Mouse (Mus musculus): Measurements from ENCODE around the gene Hmgcr. TPM values are rescaled to one million over a fixed set of nuclear protein-coding genes. Genes with fewer than 3 reads are reported as not detected.

Hmgcr gene
- 100 to 1,000 TPM; 268 to 334 TPM for total RNA-seq (2021)
- long read RNA-seq, full-length matches to known transcripts, result 96 of 199 reads
- long read RNA-seq, partial matches to known transcripts, result 16 of 199 reads
- long read RNA-seq, other reads (novel, unspliced or antisense), result 87 of 199 reads

GRCm38 (mm10) chr13:96670406-96671077 lies at the start of gene Hmgcr:
Gene Hmgcr (minus strand): TSS chr13:96670936.
- DNase-seq (ENCODE audit: low spot score in 2 of 2), result peak; percentile 98 to 99

- no peak for DNase-seq (ENCODE audit: low spot score in 2 of 2)
Observed at GRCm38 (mm10) chr13:96720003-96720402, 49.3 kb upstream of the Hmgcr start.

GRCm38 (mm10) chr13:96717821-96718220 lies 47.1 kb upstream of the Hmgcr start:
- DNase-seq (ENCODE audit: low spot score in 2 of 2), result no peak

- no peak for DNase-seq (ENCODE audit: low spot score in 2 of 2)
Observed at GRCm38 (mm10) chr13:96716311-96716710, 45.6 kb upstream of the Hmgcr start.

GRCm38 (mm10) chr13:96709269-96710233 lies 38.8 kb upstream of the Hmgcr start:
- peak in 1 of 2 experiments; percentile 16 for DNase-seq (ENCODE audit: low spot score in 2 of 2)

- no peak for DNase-seq (ENCODE audit: low spot score in 2 of 2)
Observed at GRCm38 (mm10) chr13:96702567-96703278, 32.0 kb upstream of the Hmgcr start.

GRCm38 (mm10) chr13:96697805-96698586 lies 27.3 kb upstream of the Hmgcr start:
- DNase-seq (ENCODE audit: low spot score in 2 of 2), result no peak

GRCm38 (mm10) chr13:96695428-96695827 lies 24.7 kb upstream of the Hmgcr start:
- DNase-seq (ENCODE audit: low spot score in 2 of 2), result no peak

- no peak for DNase-seq (ENCODE audit: low spot score in 2 of 2)
Observed at GRCm38 (mm10) chr13:96689901-96690300, 19.2 kb upstream of the Hmgcr start.

- DNase-seq (ENCODE audit: low spot score in 2 of 2), result no peak
Observed at GRCm38 (mm10) chr13:96687261-96687660, 16.5 kb upstream of the Hmgcr start.

GRCm38 (mm10) chr13:96684779-96685178 lies 14.0 kb upstream of the Hmgcr start:
- DNase-seq (ENCODE audit: low spot score in 2 of 2), result no peak

GRCm38 (mm10) chr13:96681088-96681620 lies 10.4 kb upstream of the Hmgcr start:
- DNase-seq (ENCODE audit: low spot score in 2 of 2), result no peak

- DNase-seq (ENCODE audit: low spot score in 2 of 2), result no peak
Observed at GRCm38 (mm10) chr13:96680163-96681087, 9.7 kb upstream of the Hmgcr start.

- no peak for DNase-seq (ENCODE audit: low spot score in 2 of 2)
Observed at GRCm38 (mm10) chr13:96678616-96679015, 7.9 kb upstream of the Hmgcr start.

- DNase-seq (ENCODE audit: low spot score in 2 of 2), result no peak
Observed at GRCm38 (mm10) chr13:96677071-96677470, 6.3 kb upstream of the Hmgcr start.

GRCm38 (mm10) chr13:96675756-96676155 lies 5.0 kb upstream of the Hmgcr start:
- DNase-seq (ENCODE audit: low spot score in 2 of 2), result no peak

- DNase-seq (ENCODE audit: low spot score in 2 of 2), result no peak
Observed at GRCm38 (mm10) chr13:96673817-96674216, 3.1 kb upstream of the Hmgcr start.

GRCm38 (mm10) chr13:96672276-96672675 lies 1.5 kb upstream of the Hmgcr start:
- DNase-seq (ENCODE audit: low spot score in 2 of 2), result no peak

GRCm38 (mm10) chr13:96671906-96672234 lies 1.1 kb upstream of the Hmgcr start:
- no peak for DNase-seq (ENCODE audit: low spot score in 2 of 2)

Measured in layer of hippocampus, postnatal 10 days (tissue).